Mouse (Mus musculus) liver, embryonic 13.5 days (tissue): ENCODE results near the gene Bcdin3d. TPM values are rescaled to one million over a fixed set of nuclear protein-coding genes. Genes with fewer than 3 reads are reported as not detected.

Source experiments
- ATAC-seq: fragments of 200-750 bp; cut with Nextera tagmentation; 2 replicates; pipeline ENCODE4 v1.8.0; 2017; ENCODE audit warnings: low read depth, mild to moderate bottlenecking, moderate number of reproducible peaks, moderate library complexity
- DNase-seq: peaks from one replicate; pipeline ENCODE4 v3.0.0; 2022
- H3K27ac ChIP-seq: fragments of 300-500 bp; sonication (generic); 2 replicates; pipeline ENCODE4 v1.5.1; 2015; ENCODE audit warnings: moderate library complexity, mild to moderate bottlenecking, inconsistent platforms
- H3K27me3 ChIP-seq: fragments of 300-500 bp; sonication (generic); 2 replicates; pipeline ENCODE4 v1.6.1; 2015; ENCODE audit warnings: mild to moderate bottlenecking, inconsistent platforms
- H3K36me3 ChIP-seq: fragments of 300-500 bp; sonication (generic); 2 replicates; pipeline ENCODE4 v1.6.1; 2015; ENCODE audit warnings: mild to moderate bottlenecking, inconsistent platforms
- H3K4me1 ChIP-seq: fragments of 300-500 bp; sonication (generic); replicated peaks from 2 replicates; pipeline ENCODE4 v1.6.1; 2015; ENCODE audit warnings: inconsistent platforms
- H3K4me2 ChIP-seq: fragments of 300-500 bp; sonication (generic); 2 replicates; pipeline ENCODE4 v1.6.1; 2015; ENCODE audit warnings: inconsistent platforms, mild to moderate bottlenecking, moderate library complexity
- H3K4me3 ChIP-seq: fragments of 300-500 bp; sonication (generic); replicated peaks from 2 replicates; pipeline ENCODE4 v1.5.1; 2015; ENCODE audit warnings: mild to moderate bottlenecking, inconsistent platforms
- H3K9ac ChIP-seq: fragments of 300-500 bp; sonication (generic); 2 replicates; pipeline ENCODE4 v1.6.1; 2015; ENCODE audit warnings: mild to moderate bottlenecking, inconsistent platforms
- H3K9me3 ChIP-seq: fragments of 300-500 bp; sonication (generic); replicated peaks from 2 replicates; pipeline ENCODE4 v1.6.1; 2016; ENCODE audit warnings: inconsistent platforms
- WGBS: fragments of 180-500 bp; shearing (Covaris S2); methylation state at CpG from one replicate; pipeline ENCODE4 v1.1.7; 2015; ENCODE audit not compliant: insufficient replicate concordance; 5-methylcytosine and 5-hydroxymethylcytosine counted together
- polyA plus RNA-seq: library from polyadenylated mRNA; unstranded; fragments of >200 nt; fragmentation: Nextera tagmentation; extraction: Ambion mirVana; gene quantifications from 2 replicates; pipeline ENCODE4 v1.2.1, GENCODE M21; 2015

Gene Bcdin3d
- 7.3 and 7.4 TPM in 2 replicates for polyA plus RNA-seq

- no peaks in the 10 kb centered on the region; the same call in 1 of the 2 replicates for H3K27me3 ChIP-seq
- DNase-seq = peak; percentile 78
- H3K36me3 ChIP-seq = peaks cover 10% of the 10 kb centered on the region; the same call in 1 of the 2 replicates
- under 1% methylated on average over 26 of the region's 26 CpGs for WGBS
- peak within 1 kb of the TSS; percentile 84 for H3K27ac ChIP-seq
- H3K4me1 ChIP-seq = peaks cover 35% of the 10 kb centered on the region
- ATAC-seq = peak; percentile 80
- peak within 1 kb of the TSS; percentile 89 for H3K4me2 ChIP-seq
- H3K9me3 ChIP-seq = no peaks in the 10 kb centered on the region
- H3K4me3 ChIP-seq = peak within 1 kb of the TSS; percentile 85
- peak within 1 kb of the TSS; percentile 87 for H3K9ac ChIP-seq
These were observed at the start of gene Bcdin3d for GRCm38 (mm10) chr15:99474576-99474926. Gene Bcdin3d (minus strand): TSS chr15:99474730.

GRCm38 (mm10) chr15:99520306-99520705 is 45.8 kb upstream of the Bcdin3d start:
- 42% methylated on average over 7 of the region's 7 CpGs for WGBS
- Histone ChIP-seq H3K4me2 (no peak overlapping the region), H3K27me3 (peaks cover 18% of the 10 kb centered on the region; the same call in 1 of the 2 replicates), H3K9ac (no peak overlapping the region), H3K4me1 (0 out of 2 replicates have a peak, but pooled peaks cover 2% of the 10 kb centered on the region), H3K27ac (no peak overlapping the region), H3K9me3 (no peaks in the 10 kb centered on the region), H3K4me3 (no peak overlapping the region), H3K36me3 (no peaks in the 10 kb centered on the region)
- no peak for ATAC-seq
- no peak for DNase-seq

- no peak for DNase-seq
- H3K4me3 ChIP-seq = no peak overlapping the region
- peaks cover 18% of the 10 kb centered on the region; the same call in 1 of the 2 replicates for H3K27me3 ChIP-seq
These were observed 45.1 kb upstream of the Bcdin3d start for GRCm38 (mm10) chr15:99519626-99520025.

GRCm38 (mm10) chr15:99517715-99518114 is 43.2 kb upstream of the Bcdin3d start:
- no peak overlapping the region for H3K4me3 ChIP-seq
- H3K27ac ChIP-seq = no peak overlapping the region
- ATAC-seq (no peak), DNase-seq (no peak)
- H3K9ac ChIP-seq = no peak overlapping the region
- H3K9me3 ChIP-seq = no peaks in the 10 kb centered on the region
- H3K4me1 ChIP-seq = 0 out of 2 replicates have a peak, but pooled peaks cover 2% of the 10 kb centered on the region
- WGBS = 63% methylated on average over 7 of the region's 7 CpGs
- 0 out of 2 replicates have a peak, but pooled peaks cover 18% of the 10 kb centered on the region for H3K27me3 ChIP-seq
- H3K4me2 ChIP-seq = no peak overlapping the region
- H3K36me3 ChIP-seq = no peaks in the 10 kb centered on the region

More at GRCm38 (mm10) chr15:99519626-99520025, 45.1 kb upstream of the Bcdin3d start:
- H3K4me1 ChIP-seq = 0 out of 2 replicates have a peak, but pooled peaks cover 2% of the 10 kb centered on the region
- H3K4me2 ChIP-seq = no peak overlapping the region
- WGBS = 70% methylated on average over 9 of the region's 9 CpGs
- ATAC-seq = no peak
- no peak overlapping the region for H3K9ac ChIP-seq
- H3K27ac ChIP-seq = no peak overlapping the region
- no peaks in the 10 kb centered on the region for H3K9me3 ChIP-seq
- no peaks in the 10 kb centered on the region for H3K36me3 ChIP-seq

DNA sequence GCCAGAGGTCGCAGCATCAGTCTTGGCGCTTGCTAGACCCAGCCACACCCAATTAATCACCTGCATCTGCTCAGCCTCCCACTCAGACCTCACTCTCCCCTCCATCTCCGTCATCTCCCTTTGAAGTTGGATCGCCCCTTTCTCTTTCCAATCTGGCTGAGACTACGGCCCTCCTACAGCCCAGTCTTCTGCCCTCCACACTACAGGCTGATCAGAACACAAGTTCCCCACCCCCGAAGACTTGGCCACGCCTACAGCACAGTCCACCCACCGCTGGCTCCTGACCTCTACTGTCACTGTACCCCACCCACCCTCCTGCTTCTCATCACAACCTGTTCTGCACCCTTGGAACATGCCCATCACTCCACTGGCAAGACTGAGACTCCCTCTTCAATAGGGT is 42.2 kb upstream of the Bcdin3d start:
- no peaks in the 10 kb centered on the region for H3K9me3 ChIP-seq
- H3K27me3 ChIP-seq = 0 out of 2 replicates have a peak, but pooled peaks cover 18% of the 10 kb centered on the region

DNA sequence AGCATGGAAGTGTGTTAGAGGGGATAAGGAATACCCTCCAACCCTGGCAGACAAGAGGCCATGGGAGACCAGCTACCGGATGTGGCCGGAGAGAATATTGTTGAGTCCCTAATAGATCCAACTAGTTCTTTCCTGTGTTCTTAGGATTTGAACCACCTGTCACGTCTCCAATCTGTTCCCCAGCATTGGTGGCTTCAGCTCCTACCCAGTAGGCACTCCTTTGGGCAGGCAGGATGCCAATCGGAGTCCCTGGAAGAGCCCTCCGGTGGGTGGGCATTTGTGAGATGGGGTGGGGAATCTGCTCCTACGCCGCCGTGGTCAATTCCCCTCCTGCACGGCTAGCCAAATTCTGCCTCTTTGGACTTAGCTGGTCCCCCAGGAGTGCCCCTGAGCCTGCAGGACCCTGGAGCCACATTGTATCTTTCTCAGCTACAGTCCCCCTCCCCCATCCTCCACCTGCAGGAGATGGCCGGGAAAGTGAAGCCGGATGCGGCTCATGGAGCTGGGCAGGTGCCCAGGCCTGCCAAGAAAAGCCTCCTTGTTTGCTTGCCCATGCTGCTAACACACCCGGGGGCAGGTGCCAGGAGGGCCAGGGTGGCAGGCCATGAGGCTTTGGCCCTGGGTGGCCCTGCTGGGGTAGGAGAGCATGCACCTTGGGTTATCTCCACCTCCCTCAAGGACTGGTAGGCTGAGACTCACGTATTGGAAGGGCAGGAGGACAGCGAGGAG is 37.4 kb upstream of the Bcdin3d start:
- ATAC-seq = no peak
- Histone ChIP-seq H3K27ac (no peak overlapping the region), H3K9ac (no peak overlapping the region), H3K27me3 (0 out of 2 replicates have a peak, but pooled peaks cover 3% of the 10 kb centered on the region), H3K9me3 (no peaks in the 10 kb centered on the region), H3K4me1 (no peaks in the 10 kb centered on the region; the same call in 1 of the 2 replicates), H3K4me3 (no peak overlapping the region), H3K36me3 (no peaks in the 10 kb centered on the region), H3K4me2 (no peak overlapping the region)
- DNase-seq = no peak
- WGBS = 74% methylated on average over 15 of the region's 15 CpGs

More for the DNA sequence above, 42.2 kb upstream of the Bcdin3d start:
- DNase-seq (no peak), ATAC-seq (no peak)
- Histone ChIP-seq H3K9ac (no peak overlapping the region), H3K4me2 (no peak overlapping the region), H3K4me3 (no peak overlapping the region), H3K4me1 (0 out of 2 replicates have a peak, but pooled peaks cover 2% of the 10 kb centered on the region), H3K27ac (no peak overlapping the region), H3K36me3 (no peaks in the 10 kb centered on the region)
- WGBS = 48% methylated on average over 8 of the region's 8 CpGs

DNA sequence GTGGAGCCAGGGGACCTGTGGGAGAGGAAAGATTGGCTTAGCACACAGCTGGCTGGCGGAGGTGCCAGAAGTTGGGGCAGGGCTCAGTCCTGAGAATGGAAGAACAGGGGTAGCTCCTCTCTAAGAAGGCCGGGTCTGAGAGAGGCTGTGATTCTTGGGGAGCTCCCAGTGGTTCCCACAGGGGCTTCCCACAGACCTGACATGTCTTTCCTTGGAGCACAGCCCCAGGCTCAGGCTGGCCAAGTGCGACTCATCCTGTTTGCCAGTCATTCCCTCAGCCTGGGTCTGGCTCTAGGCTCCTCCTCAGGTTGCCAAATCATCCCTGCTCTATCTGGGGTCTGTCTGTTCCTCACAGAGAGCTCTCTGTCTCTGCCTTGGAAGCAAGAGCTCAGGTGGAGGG is 36.1 kb upstream of the Bcdin3d start:
- Histone ChIP-seq H3K4me2 (no peak overlapping the region), H3K4me1 (no peaks in the 10 kb centered on the region; the same call in 1 of the 2 replicates), H3K27me3 (no peaks in the 10 kb centered on the region), H3K9me3 (no peaks in the 10 kb centered on the region), H3K9ac (no peak overlapping the region), H3K4me3 (no peak overlapping the region), H3K36me3 (no peaks in the 10 kb centered on the region), H3K27ac (no peak overlapping the region)
- WGBS = 64% methylated on average over 3 of the region's 3 CpGs
- DNase-seq = no peak
- ATAC-seq = no peak

DNA sequence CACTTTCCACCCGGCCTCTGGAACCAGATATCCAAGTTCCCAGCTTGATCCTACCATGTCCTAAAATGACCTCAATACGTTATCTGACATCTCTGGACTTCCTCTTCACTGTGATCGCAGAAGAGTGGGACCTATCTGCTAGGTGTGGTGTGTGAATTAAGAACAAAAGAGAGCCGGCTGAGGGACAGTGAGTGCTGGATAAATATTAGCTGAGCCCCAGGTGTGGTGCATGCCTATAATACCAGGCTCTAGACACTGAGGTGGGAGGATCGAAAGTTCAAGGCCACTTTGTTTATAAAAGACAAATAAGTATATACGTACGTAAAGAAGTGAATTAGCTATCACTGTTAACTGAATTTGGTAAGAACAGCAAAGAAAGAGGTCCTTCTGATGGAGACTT is 35.3 kb upstream of the Bcdin3d start:
- H3K9ac ChIP-seq = no peak overlapping the region
- no peaks in the 10 kb centered on the region for H3K27me3 ChIP-seq
- H3K9me3 ChIP-seq = no peaks in the 10 kb centered on the region
- DNase-seq = no peak
- no peak overlapping the region for H3K4me2 ChIP-seq
- no peaks in the 10 kb centered on the region for H3K36me3 ChIP-seq
- no peak overlapping the region for H3K4me3 ChIP-seq
- no peak for ATAC-seq
- H3K4me1 ChIP-seq = no peaks in the 10 kb centered on the region; the same call in 1 of the 2 replicates
- H3K27ac ChIP-seq = no peak overlapping the region
- 42% methylated on average over 7 of the region's 7 CpGs for WGBS

DNA sequence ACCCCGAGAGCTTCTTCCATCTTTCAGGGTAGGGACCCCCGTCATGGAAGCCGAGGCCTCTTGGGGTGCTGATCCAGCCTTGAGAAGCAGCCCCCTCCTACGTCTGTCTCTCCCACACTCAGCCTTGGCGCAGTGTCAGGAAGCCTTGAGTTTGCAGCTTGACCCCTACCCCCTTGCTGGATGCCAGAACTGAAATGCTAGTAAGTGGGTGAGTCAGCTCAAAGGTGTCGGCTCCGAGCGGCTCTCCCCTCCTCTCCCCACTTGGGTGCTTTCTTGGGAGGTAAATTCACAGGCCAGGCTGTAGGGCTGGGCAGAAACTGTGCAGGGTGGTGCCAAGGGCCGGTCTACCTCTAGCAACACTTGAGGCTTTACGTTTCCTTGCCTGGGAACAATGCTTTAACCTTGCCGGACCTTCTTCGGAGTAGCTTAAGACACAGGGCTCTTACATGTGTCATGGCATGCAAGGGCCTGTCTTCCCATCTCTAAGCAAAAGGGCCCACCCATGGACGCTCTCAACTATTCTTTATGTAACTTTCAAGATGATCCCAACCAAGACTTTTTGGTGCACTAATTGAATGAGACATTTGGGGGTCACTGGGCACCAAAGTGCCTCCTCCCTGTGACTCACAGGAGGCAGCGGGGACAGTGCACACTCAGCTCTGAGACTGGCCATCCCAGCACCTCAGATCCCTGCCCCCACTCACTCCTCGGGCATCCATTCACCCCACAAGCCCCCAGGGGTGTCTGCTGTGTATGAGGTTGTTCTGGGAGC is 31.0 kb upstream of the Bcdin3d start:
- no peak for DNase-seq
- Histone ChIP-seq H3K4me1 (peaks cover 10% of the 10 kb centered on the region), H3K36me3 (no peaks in the 10 kb centered on the region), H3K27me3 (0 out of 2 replicates have a peak, but pooled peaks cover 3% of the 10 kb centered on the region), H3K9me3 (no peaks in the 10 kb centered on the region), H3K4me2 (no peak overlapping the region), H3K9ac (no peak overlapping the region), H3K27ac (no peak overlapping the region), H3K4me3 (no peak overlapping the region)
- no peak for ATAC-seq
- WGBS = 57% methylated on average over 15 of the region's 15 CpGs

DNA sequence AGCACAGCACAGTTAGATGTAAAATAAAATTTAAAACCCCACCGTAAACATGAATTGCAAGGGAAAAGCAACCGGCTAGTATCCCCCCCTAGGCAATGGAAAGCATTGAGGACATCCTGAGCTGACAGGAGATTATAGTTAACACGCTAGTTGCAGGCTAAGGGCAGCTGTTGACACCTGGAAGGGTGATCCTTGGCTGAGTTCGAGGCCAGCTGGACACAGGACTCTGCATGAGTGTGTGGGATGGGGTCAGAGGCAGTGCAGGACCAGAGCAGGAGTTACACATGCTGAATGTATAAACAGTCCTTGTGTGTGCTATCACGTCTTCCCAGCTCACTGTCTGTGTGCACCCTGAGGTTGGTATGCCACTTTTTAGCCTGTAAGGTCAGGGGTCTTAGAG is 28.7 kb upstream of the Bcdin3d start:
- Histone ChIP-seq H3K36me3 (no peaks in the 10 kb centered on the region), H3K4me3 (no peak overlapping the region), H3K4me1 (peaks cover 30% of the 10 kb centered on the region), H3K27ac (no peak overlapping the region), H3K9me3 (no peaks in the 10 kb centered on the region), H3K27me3 (0 out of 2 replicates have a peak, but pooled peaks cover 7% of the 10 kb centered on the region), H3K4me2 (no peak overlapping the region), H3K9ac (no peak overlapping the region)
- 64% methylated on average over 5 of the region's 5 CpGs for WGBS
- DNase-seq (no peak), ATAC-seq (no peak)

DNA sequence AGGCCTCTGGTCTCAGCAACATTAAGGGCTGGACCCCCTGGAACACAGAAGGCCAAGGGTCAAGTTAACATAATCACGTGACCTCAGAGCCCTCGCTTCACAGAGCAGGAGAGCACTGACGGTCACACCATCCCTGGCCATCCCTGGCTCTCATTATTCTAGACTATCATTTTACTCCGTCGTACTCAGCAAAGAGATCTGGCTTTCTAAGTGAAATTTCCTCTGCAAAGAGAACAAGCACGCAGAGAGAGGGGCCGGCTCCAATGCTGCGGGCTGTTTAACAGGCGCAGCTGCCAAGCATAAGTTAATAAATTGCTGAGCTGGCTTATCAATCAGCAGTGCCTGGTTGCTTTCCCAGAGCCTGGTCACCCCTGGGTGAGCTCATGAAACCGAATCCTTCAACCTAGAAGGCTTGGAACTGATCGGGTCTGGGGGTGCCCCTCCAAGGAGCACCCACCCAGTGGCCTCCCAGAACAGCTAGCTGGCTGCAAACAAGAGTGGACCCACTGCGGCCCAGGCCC is 27.8 kb upstream of the Bcdin3d start:
- no peak for DNase-seq
- Histone ChIP-seq H3K4me1 (peaks cover 37% of the 10 kb centered on the region), H3K36me3 (no peaks in the 10 kb centered on the region), H3K9ac (no peak overlapping the region), H3K4me2 (no peak overlapping the region), H3K27me3 (0 out of 2 replicates have a peak, but pooled peaks cover 11% of the 10 kb centered on the region), H3K27ac (no peak overlapping the region), H3K9me3 (no peaks in the 10 kb centered on the region), H3K4me3 (no peak overlapping the region)
- no peak for ATAC-seq
- WGBS = 58% methylated on average over 12 of the region's 12 CpGs
